Mouse (Mus musculus) MEL (cell line): ENCODE results near the gene Slc13a1. TPM values are rescaled to one million over a fixed set of nuclear protein-coding genes. Genes with fewer than 3 reads are reported as not detected.

Source experiments
- DNase-seq: peaks from one replicate; pipeline ENCODE4 v3.0.0; 2011; ENCODE audit warnings: low read depth, low spot score
- H3K27ac ChIP-seq: 2 replicates; pipeline ENCODE4 v1.5.1; 2012; ENCODE audit warnings: low read depth, mild to moderate bottlenecking, control low read depth, low read length, moderate library complexity; ENCODE audit not compliant: control insufficient read depth
- H3K27me3 ChIP-seq, 2 experiments: fragments of 150-350 bp in 1 of 2; sonication (generic) in 1 of 2; 2 replicates each; pipeline ENCODE4 v1.6.1; 2012; ENCODE audit warnings: low read length in 2 of 2, mild to moderate bottlenecking in 2 of 2, improper control_type of control experiment in 1 of 2, moderate library complexity in 1 of 2; ENCODE audit not compliant: insufficient read depth in 2 of 2, control insufficient read depth in 1 of 2
- H3K36me3 ChIP-seq, 2 experiments: 2 replicates each; pipeline ENCODE4 v1.6.1; 2012 to 2014; ENCODE audit warnings: low read length in 2 of 2, improper control_type of control experiment in 1 of 2, inconsistent platforms in 1 of 2, mild to moderate bottlenecking in 1 of 2; ENCODE audit not compliant: insufficient read depth in 2 of 2, control insufficient read depth in 1 of 2
- H3K4me1 ChIP-seq, 2 experiments: fragments of 150-350 bp in 1 of 2; sonication (generic) in 1 of 2; 2 replicates each; pipeline ENCODE4 v1.6.1; 2012; ENCODE audit warnings: low read length in 2 of 2, improper control_type of control experiment in 1 of 2, mild to moderate bottlenecking in 1 of 2; ENCODE audit not compliant: insufficient read depth in 2 of 2, control insufficient read depth in 1 of 2
- H3K4me3 ChIP-seq, 2 experiments: fragments of 150-350 bp in 1 of 2; sonication (generic) in 1 of 2; 2 replicates each; pipeline ENCODE4 v1.5.1; 2012; ENCODE audit warnings: low read depth in 2 of 2, low read length in 2 of 2, mild to moderate bottlenecking in 2 of 2, moderate library complexity in 2 of 2, control low read depth in 1 of 2, improper control_type of control experiment in 1 of 2; ENCODE audit not compliant: control insufficient read depth in 1 of 2, insufficient read depth in 1 of 2
- H3K79me2 ChIP-seq: 2 replicates; pipeline ENCODE4 v1.6.1; 2012; ENCODE audit warnings: mild to moderate bottlenecking, low read length, moderate library complexity; ENCODE audit not compliant: control insufficient read depth, poor library complexity, insufficient read depth
- H3K9ac ChIP-seq: 2 replicates; pipeline ENCODE4 v1.6.1; 2012; ENCODE audit warnings: low read depth, mild to moderate bottlenecking, control low read depth, low read length, moderate library complexity; ENCODE audit not compliant: control insufficient read depth, poor library complexity, severe bottlenecking
- H3K9me3 ChIP-seq: fragments of 150-350 bp; sonication (generic); replicated peaks from 2 replicates; pipeline ENCODE4 v1.6.1; 2012; ENCODE audit warnings: mild to moderate bottlenecking, low read length, improper control_type of control experiment, moderate library complexity; ENCODE audit not compliant: insufficient read depth
- CHD1 ChIP-seq: IDR thresholded peaks from 2 replicates; pipeline ENCODE4 v1.6.1; 2012; ENCODE audit warnings: low read depth, mild to moderate bottlenecking, inconsistent platforms, low read length, improper control_type of control experiment
- CTCF ChIP-seq, 3 experiments: IDR thresholded peaks in 2 of 3; conservative IDR thresholded peaks in 1 of 3; 2 replicates each; pipeline ENCODE4 v1.5.1; 2011 to 2012; ENCODE audit warnings: low read length in 3 of 3, low read depth in 2 of 3, mild to moderate bottlenecking in 2 of 3, improper control_type of control experiment in 1 of 3, inconsistent platforms in 1 of 3, mixed read lengths in 1 of 3, moderate library complexity in 1 of 3; ENCODE audit not compliant: control insufficient read depth in 1 of 3, insufficient read depth in 1 of 3, poor library complexity in 1 of 3, severe bottlenecking in 1 of 3
- ELF1 ChIP-seq: IDR thresholded peaks from 2 replicates; pipeline ENCODE4 v1.6.1; 2014; ENCODE audit warnings: low read depth, mild to moderate bottlenecking, inconsistent platforms, low read length, improper control_type of control experiment, moderate library complexity
- EP300 ChIP-seq, 2 experiments: IDR thresholded peaks; 2 replicates each; pipeline ENCODE4 v1.6.1; 2011; ENCODE audit warnings: improper control_type of control experiment in 2 of 2, low read length in 2 of 2, low read depth in 1 of 2, mild to moderate bottlenecking in 1 of 2
- ETS1 ChIP-seq: IDR thresholded peaks from 2 replicates; pipeline ENCODE4 v1.6.1; 2012; ENCODE audit warnings: low read depth, mild to moderate bottlenecking, inconsistent platforms, low read length, improper control_type of control experiment, moderate library complexity
- GATA1 ChIP-seq: IDR thresholded peaks from 2 replicates; pipeline ENCODE4 v1.6.1; 2011; ENCODE audit warnings: low read depth, low read length, improper control_type of control experiment
- JUND ChIP-seq: IDR thresholded peaks from 2 replicates; pipeline ENCODE4 v1.6.1; 2011; ENCODE audit warnings: low read depth, mild to moderate bottlenecking, improper control_type of control experiment, low read length
- MAFK ChIP-seq: IDR thresholded peaks from 2 replicates; pipeline ENCODE4 v1.6.1; 2011; ENCODE audit warnings: low read depth, mild to moderate bottlenecking, low read length, improper control_type of control experiment, borderline replicate concordance
- MAZ ChIP-seq: IDR thresholded peaks from 2 replicates; pipeline ENCODE4 v1.6.1; 2012; ENCODE audit warnings: low read depth, mild to moderate bottlenecking, inconsistent platforms, low read length, improper control_type of control experiment
- MEF2A ChIP-seq: IDR thresholded peaks from 2 replicates; pipeline ENCODE4 v1.6.1; 2014; ENCODE audit warnings: low read depth, mild to moderate bottlenecking, inconsistent platforms, low read length, improper control_type of control experiment; ENCODE audit not compliant: poor library complexity, insufficient replicate concordance, severe bottlenecking; ENCODE audit errors: extremely low read depth
- MYB ChIP-seq: IDR thresholded peaks from 2 replicates; pipeline ENCODE4 v1.6.1; 2011; ENCODE audit warnings: mild to moderate bottlenecking, low read depth, low read length, improper control_type of control experiment
- NRF1 ChIP-seq: IDR thresholded peaks from 2 replicates; pipeline ENCODE4 v1.6.1; 2014; ENCODE audit warnings: low read depth, mild to moderate bottlenecking, inconsistent platforms, low read length, improper control_type of control experiment, moderate library complexity; ENCODE audit not compliant: poor library complexity, insufficient read depth, severe bottlenecking
- POLR2A ChIP-seq, 2 experiments: IDR thresholded peaks; 2 replicates each; pipeline ENCODE4 v1.6.1; 2011 to 2012; ENCODE audit warnings: low read length in 2 of 2, mild to moderate bottlenecking in 2 of 2, control low read depth in 1 of 2, improper control_type of control experiment in 1 of 2, low read depth in 1 of 2, moderate library complexity in 1 of 2; ENCODE audit not compliant: control insufficient read depth in 1 of 2, insufficient read depth in 1 of 2, poor library complexity in 1 of 2
- RAD21 ChIP-seq: IDR thresholded peaks from 2 replicates; pipeline ENCODE4 v1.6.1; 2011; ENCODE audit warnings: mild to moderate bottlenecking, low read depth, low read length, improper control_type of control experiment
- RCOR1 ChIP-seq: IDR thresholded peaks from 2 replicates; pipeline ENCODE4 v1.6.1; 2012; ENCODE audit warnings: low read depth, mild to moderate bottlenecking, inconsistent platforms, low read length, improper control_type of control experiment
- SIN3A ChIP-seq: IDR thresholded peaks from 2 replicates; pipeline ENCODE4 v1.6.1; 2012; ENCODE audit warnings: low read length, improper control_type of control experiment, inconsistent platforms
- SMC3 ChIP-seq: IDR thresholded peaks from 2 replicates; pipeline ENCODE4 v1.6.1; 2011; ENCODE audit warnings: low read depth, low read length, improper control_type of control experiment
- TAL1 ChIP-seq: IDR thresholded peaks from 2 replicates; pipeline ENCODE4 v1.6.1; 2012; ENCODE audit warnings: mild to moderate bottlenecking, inconsistent platforms, low read length, moderate library complexity, mixed read lengths
- TBP ChIP-seq: IDR thresholded peaks from 2 replicates; pipeline ENCODE4 v1.8.0; 2011; ENCODE audit warnings: low read depth, low read length, improper control_type of control experiment
- TCF12 ChIP-seq: IDR thresholded peaks from 2 replicates; pipeline ENCODE4 v1.6.1; 2014; ENCODE audit warnings: low read depth, mild to moderate bottlenecking, inconsistent platforms, low read length, improper control_type of control experiment, moderate library complexity
- USF2 ChIP-seq, 2 experiments: IDR thresholded peaks; 2 replicates each; pipeline ENCODE4 v1.6.1; 2011 to 2012; ENCODE audit warnings: improper control_type of control experiment in 2 of 2, low read length in 2 of 2, borderline replicate concordance in 1 of 2, inconsistent platforms in 1 of 2, low read depth in 1 of 2, mild to moderate bottlenecking in 1 of 2; ENCODE audit not compliant: insufficient read depth in 1 of 2
- ZMIZ1 ChIP-seq: IDR thresholded peaks from 2 replicates; pipeline ENCODE4 v1.6.1; 2012; ENCODE audit warnings: low read depth, mild to moderate bottlenecking, inconsistent platforms, low read length, improper control_type of control experiment, moderate library complexity
- polyA plus RNA-seq, 2 experiments: library from polyadenylated mRNA; stranded (reverse) in 1 of 2; unstranded in 1 of 2; fragments of >175 nt in 1 of 2; fragments of >200 nt in 1 of 2; gene quantifications; 2 replicates each; pipeline versions ENCODE4 v1.2.1 to v1.2.4; 2012; ENCODE audit warnings: low replicate concordance in 2 of 2, low read depth in 1 of 2; ENCODE audit not compliant: insufficient read length in 2 of 2, insufficient read depth in 1 of 2, missing spikeins in 1 of 2
- total RNA-seq: library from RNA; depleted of rRNA; stranded (reverse); fragments of 300-350 nt; gene quantifications from 2 replicates; pipeline ENCODE4 v1.2.3, GENCODE M21; 2012

The Slc13a1 gene
- total and polyA plus RNA-seq, 3 experiments, result not detected

GRCm38 (mm10) chr6:24076089-24076488 lies 91.8 kb downstream of the Slc13a1 start:
- DNase-seq, result no peak
- TF ChIP-seq TBP (no peak), CHD1 (no peak), SIN3A (no peak), GATA1 (no peak), ZMIZ1 (no peak), ELF1 (no peak)
- H3K27me3 ChIP-seq, result no peaks in the 10 kb centered on the region
- no peak overlapping the region for H3K27ac ChIP-seq
- no peak overlapping the region for H3K4me3 ChIP-seq
- H3K9ac ChIP-seq, result no peak overlapping the region
- no peaks in the 10 kb centered on the region for H3K36me3 ChIP-seq
- no peaks in the 10 kb centered on the region for H3K9me3 ChIP-seq
- H3K79me2 ChIP-seq, result no peaks in the 10 kb centered on the region
- no peaks in the 10 kb centered on the region for H3K4me1 ChIP-seq

- Histone ChIP-seq H3K4me3 (no peak overlapping the region; a peak in 1 of 4 replicates), H3K4me1 (no peaks in the 10 kb centered on the region), H3K27ac (no peak overlapping the region), H3K9me3 (no peaks in the 10 kb centered on the region), H3K9ac (no peak overlapping the region), H3K36me3 (no peaks in the 10 kb centered on the region), H3K27me3 (no peaks in the 10 kb centered on the region), H3K79me2 (no peaks in the 10 kb centered on the region)
- no peak for DNase-seq
- no peak for TF ChIP-seq TAL1
- TF ChIP-seq EP300 (IDR thresholded peaks at IDR 0.05; ENCODE audit: low read depth in 1 of 2, low read length in 2 of 2), result no peak
- no peak for TF ChIP-seq ETS1
- no peak for TF ChIP-seq MAFK
- no peak for TF ChIP-seq CTCF (IDR thresholded peaks at IDR 0.05 in 2 of 3, conservative IDR thresholded peaks at IDR 0.05 in 1 of 3; ENCODE audit: control insufficient read depth in 1 of 3, insufficient read depth in 1 of 3, low read depth in 2 of 3, low read length in 3 of 3, poor library complexity in 1 of 3, severe bottlenecking in 1 of 3)
These were observed 95.1 kb downstream of the Slc13a1 start for GRCm38 (mm10) chr6:24072804-24073203.

- H3K27me3 ChIP-seq, result no peaks in the 10 kb centered on the region
- no peaks in the 10 kb centered on the region for H3K36me3 ChIP-seq
- H3K9me3 ChIP-seq, result no peaks in the 10 kb centered on the region
- H3K4me3 ChIP-seq, result no peak overlapping the region
- no peak for DNase-seq
- H3K4me1 ChIP-seq, result no peaks in the 10 kb centered on the region
- no peak overlapping the region for H3K9ac ChIP-seq
- TF ChIP-seq RCOR1 (no peak), SMC3 (no peak), MAZ (no peak), NRF1 (no peak), MEF2A (no peak), SIN3A (no peak), MAFK (no peak), ETS1 (no peak), USF2 (IDR thresholded peaks at IDR 0.05; ENCODE audit: borderline replicate concordance in 1 of 2, insufficient read depth in 1 of 2, low read depth in 1 of 2, low read length in 2 of 2) (no peak), GATA1 (no peak), TCF12 (no peak), RAD21 (no peak), MYB (no peak), JUND (no peak), POLR2A (IDR thresholded peaks at IDR 0.05; ENCODE audit: control insufficient read depth in 1 of 2, insufficient read depth in 1 of 2, low read depth in 1 of 2, low read length in 2 of 2, poor library complexity in 1 of 2) (no peak)
- no peak overlapping the region for H3K27ac ChIP-seq
- H3K79me2 ChIP-seq, result no peaks in the 10 kb centered on the region
These were observed 108.1 kb downstream of the Slc13a1 start for GRCm38 (mm10) chr6:24059754-24060153.
